Mouse (Mus musculus): ENCODE results near the gene Dnase1l2.

GRCm38 (mm10) chr17:24453372-24453771 lies 10.5 kb upstream of the Dnase1l2 start:
- no peak for TF ChIP-seq GATA1 (IDR thresholded peaks at IDR 0.05; ENCODE audit: low read length)
- TF ChIP-seq TAL1 (IDR thresholded peaks at IDR 0.05; ENCODE audit: low read length): no peak
